Mouse (Mus musculus): ENCODE data around the gene Dbnl.
A peak's percentile ranks its signal among the peaks of the same experiment; 100 is the strongest.

The Dbnl gene

GRCm38 (mm10) chr11:5837251-5838246 lies 49.3 kb downstream of the Dbnl start, which contains the start of gene Polm:
Gene Polm, minus strand, starts transcription at chr11:5838016.
- peak; percentile 98 for DNase-seq (ENCODE audit: low read depth, low spot score)

- DNase-seq (ENCODE audit: low read depth, low spot score): no peak
Measured at GRCm38 (mm10) chr11:5840346-5840745, 52.1 kb downstream of the Dbnl start.

GRCm38 (mm10) chr11:5841751-5842150 lies 53.5 kb downstream of the Dbnl start:
- DNase-seq (ENCODE audit: low read depth, low spot score): no peak

GRCm38 (mm10) chr11:5843131-5843530 lies 54.8 kb downstream of the Dbnl start:
- peak; percentile 74 for DNase-seq (ENCODE audit: low read depth, low spot score)

GRCm38 (mm10) chr11:5846639-5847345 lies 58.5 kb downstream of the Dbnl start:
- peak; percentile 44 for DNase-seq (ENCODE audit: low read depth, low spot score)

- no peak for DNase-seq (ENCODE audit: low read depth, low spot score)
Measured at GRCm38 (mm10) chr11:5848741-5849140, 60.5 kb downstream of the Dbnl start.

- no peak for DNase-seq (ENCODE audit: low read depth, low spot score)
Measured at GRCm38 (mm10) chr11:5849316-5849715, 61.0 kb downstream of the Dbnl start.

- DNase-seq (ENCODE audit: low read depth, low spot score): peak; percentile 40
Measured at GRCm38 (mm10) chr11:5850452-5850851, 62.2 kb downstream of the Dbnl start.

Data from R1 (cell line).